Mouse (Mus musculus): Measurements from ENCODE around the gene Nol12. TPM values are rescaled to one million over a fixed set of nuclear protein-coding genes. Genes with fewer than 3 reads are reported as not detected.

The Nol12 gene
- polyA plus RNA-seq (2017; shearing (Covaris generic)): 10 to 100 TPM; 38.8 to 53.8 (median 51.1) TPM

DNA sequence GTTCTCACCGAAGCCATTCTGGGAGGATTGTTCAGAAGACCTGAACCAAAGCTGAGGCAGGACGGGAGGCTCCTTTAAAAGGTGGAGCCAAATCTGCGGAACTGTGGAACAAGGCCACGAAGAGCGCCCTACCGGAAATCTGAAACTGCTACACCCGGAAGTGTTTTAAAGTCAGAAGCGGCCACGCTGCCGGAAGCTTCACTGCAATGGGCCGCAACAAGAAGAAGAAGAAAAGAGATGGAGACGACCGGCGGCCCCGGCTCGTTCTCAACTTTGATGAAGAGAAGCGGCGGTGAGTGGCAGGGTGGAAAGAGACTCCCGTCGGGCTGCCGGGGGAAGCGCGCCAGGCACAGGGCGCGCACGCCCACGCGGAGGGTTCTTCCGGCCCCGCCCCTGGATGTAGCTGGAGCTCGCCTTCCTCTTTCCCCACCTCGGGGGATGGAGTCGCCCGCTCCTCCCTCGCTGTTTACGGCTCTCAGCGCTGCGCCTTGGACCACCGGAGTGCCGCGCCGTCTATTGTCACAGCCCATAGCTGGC lies at the start of gene Nol12:
Gene Nol12, plus strand, starts transcription at position 150 of the 537 bp plus-strand sequence.
- ATAC-seq: peak; percentile 90

DNA sequence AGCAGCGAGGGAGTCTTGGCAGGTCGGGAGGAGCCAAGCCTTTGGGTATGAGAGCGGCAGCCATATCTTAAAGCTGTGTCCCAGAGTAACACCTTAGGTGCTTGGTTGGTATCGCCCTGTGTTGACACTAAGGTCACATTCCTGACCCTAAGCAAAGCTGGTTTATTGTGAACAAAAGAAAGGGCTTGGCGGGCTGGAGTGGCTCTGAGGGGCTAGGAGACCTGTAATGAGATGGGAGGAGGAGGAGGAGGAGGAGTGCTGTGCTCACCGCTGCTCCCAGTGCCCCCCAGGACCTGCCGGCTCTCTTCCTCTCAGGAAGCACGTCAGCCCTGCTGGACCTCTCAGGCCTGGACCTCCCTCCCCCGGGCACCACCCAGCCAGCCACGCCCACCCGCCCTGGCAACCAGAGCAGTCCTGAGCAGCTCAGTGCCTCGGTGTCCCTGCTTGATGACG lies 45.3 kb upstream of the Nol12 start:
- ATAC-seq: no peak

DNA sequence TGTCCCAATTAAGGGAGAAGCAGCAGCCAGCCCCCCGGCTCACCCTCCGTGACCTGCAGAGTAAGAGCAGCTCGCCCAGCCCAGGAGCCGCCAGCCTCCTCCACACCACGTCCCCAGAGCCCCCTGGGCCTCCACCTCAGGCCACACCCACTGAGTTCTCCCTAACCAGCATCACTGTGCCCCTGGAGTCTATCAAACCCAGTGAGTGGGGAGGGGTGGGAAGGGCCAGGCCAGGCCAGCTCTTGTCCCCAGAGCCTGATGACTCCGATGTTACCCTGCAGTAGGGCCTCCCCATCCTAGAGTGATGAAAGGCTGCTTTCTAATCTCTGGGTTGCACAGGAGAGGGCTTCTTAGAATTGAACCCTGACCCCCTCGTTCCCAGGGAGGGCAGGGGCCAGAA lies 42.3 kb upstream of the Nol12 start:
- ATAC-seq: no peak

DNA sequence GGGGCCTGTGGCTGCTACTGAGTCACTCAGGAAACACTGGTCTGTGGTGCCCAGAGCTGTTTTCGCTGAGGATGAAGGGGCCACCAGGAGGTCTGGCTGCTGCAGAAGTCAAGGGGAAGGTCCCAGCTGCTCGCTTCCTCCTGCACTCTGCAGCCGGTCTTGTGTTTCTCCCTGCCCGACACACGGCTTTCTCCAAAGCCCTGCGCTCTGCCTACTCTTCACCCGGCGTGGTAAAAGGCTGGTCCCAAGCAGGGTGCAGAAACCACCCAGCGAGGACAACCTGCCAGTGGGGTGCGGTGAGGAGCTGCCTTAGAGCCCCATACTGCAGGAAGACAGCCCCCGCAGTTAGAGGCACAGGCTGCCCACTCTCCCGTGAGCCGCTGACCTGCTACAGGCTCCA lies 40.0 kb upstream of the Nol12 start:
- ATAC-seq: peak; percentile 11

DNA sequence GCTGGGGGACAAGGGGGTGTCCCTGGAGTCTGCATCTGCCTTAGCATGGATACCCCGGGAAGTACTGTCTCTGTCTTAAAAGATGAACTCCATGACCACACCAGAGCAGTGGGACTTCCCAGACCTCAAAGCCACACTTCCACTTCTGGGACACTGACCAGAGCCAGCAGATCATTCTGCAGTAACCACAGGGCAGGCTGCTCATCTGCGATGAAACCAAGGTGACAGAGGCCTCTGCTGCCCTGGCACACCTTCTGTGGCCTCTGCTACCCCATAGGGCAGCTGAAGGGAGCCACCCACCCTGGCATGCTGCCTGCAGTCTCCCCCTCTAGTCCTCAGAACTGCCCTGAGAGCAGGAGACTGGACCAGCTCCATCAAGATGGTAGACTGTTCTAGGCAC lies 39.0 kb upstream of the Nol12 start:
- no peak for ATAC-seq

DNA sequence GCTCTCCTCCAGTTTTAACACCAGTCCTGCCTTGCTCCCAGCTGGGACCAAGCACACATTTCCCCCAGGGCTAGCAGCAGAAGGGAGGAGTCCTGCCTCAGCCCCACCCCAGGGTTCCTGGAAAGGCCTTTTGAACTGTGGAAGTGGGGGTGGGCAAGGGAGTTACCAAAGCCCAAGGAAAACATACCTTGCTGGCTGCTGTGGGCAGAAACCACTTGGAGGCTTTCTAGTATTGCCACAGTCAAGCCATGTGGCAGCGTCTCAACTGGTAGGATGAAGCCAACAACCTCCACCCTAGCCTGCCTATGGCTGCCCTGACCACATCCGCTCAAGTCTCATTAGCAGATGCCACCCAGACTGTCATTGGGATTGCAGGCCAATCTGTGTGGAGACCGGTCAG lies 38.6 kb upstream of the Nol12 start:
- peak; percentile 60 for ATAC-seq

DNA sequence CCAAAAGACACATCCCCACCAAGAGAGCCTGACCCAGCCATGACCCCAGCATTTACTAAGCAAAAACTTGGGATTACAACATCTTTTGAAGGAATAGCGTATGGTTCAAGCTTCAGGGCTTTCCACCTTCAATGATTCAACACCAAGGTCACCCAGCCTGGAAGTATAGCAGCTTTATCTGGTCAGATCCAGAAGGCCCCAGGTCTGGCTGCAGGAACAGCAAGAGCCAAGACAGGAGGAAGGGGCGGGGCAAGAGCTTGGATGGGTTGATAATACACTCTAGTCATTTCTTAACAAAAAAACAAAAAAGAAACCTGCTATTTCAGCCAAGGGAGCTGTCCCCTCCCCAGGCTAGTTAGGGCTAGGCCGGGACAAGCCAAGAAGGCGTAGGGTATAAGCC lies 37.2 kb upstream of the Nol12 start:
- no peak for ATAC-seq

DNA sequence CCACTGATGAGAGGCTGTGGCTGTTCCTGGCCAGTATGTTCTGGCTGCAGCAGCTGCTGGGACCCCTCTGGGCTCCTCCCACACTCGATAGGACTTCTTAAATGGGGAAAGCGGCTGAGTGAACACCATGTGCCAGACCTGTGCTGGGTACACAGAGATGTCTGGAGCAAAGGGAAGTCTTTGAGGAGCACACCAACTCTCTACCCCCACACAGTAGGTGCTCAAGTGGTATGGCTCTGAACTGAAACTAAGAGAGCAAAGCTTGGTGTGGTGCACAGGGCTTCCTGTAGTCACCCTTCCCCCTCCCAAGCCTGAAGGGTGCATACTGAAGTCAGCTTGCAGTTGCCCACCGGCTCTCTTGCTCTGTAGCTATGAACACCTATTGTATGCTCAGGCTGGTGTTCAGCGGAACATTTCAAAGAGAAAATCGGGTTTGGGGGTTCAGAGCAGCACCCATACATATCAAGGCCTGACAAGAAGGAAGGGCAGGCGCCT lies 36.2 kb upstream of the Nol12 start:
- ATAC-seq: peak; percentile 59

DNA sequence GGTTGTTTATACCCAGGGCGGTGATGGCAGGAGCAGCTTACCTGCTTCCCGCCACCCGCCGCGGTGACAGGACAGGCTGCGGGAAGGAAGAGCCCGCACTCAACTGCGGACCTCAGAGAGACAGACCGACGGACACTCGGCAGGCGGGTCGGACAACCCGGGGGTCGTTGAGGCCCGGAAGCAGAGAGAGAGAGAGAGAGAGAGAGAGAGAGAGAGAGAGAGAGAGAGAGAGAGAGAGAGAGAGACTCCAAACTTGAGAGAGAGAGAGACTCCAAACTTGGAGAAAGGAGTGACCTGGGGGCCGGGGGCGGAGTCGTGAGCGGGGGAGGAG lies 35.4 kb upstream of the Nol12 start, which contains the start of gene Gm49510:
Gene Gm49510, plus strand, starts transcription at position 259 of the 331 bp plus-strand sequence.
- no peak for ATAC-seq

DNA sequence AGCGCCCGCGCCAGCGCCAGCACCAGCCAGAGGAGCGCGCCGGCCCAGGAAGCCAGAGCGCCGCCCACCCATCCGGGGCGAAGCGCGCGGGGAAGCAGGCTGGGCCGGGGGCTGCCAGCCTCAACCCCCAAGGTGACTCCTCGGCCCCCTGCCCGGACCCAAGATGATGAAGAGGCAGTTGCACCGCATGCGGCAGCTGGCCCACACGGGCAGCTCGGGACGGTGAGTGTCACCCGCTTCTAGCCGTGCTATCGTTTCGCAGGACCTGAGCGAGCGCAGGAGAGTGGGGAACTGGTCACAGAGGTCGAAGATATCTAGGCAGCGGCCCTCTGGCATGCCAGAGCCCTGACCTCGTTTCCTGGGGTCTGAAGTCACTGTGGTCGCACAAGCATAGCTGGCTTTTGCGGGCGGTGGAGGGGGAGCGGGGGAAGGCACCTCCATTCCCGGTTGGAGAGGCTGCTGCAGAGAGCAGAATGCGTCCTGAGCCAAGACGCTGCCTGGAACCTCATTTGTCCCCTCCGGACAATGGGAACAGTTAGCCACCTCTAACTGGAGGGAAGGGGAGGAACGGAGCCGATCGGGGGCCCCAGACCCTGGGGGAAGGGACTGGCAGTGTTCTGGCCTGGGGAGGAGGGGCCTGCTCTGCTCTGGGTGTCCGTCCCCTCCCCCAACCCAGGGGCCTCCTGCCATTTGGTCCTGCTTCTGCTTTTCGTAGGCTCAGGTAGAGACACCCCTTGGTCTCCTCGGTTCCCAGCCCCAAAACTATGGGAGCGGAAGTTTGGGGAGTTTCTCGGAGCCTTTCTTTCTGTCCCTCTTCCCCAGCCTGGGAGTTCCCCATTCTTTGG lies 34.8 kb upstream of the Nol12 start, which contains the start of gene Sh3bp1:
Gene Sh3bp1, plus strand, starts transcription at position 29 of the 845 bp plus-strand sequence.
- peak; percentile 53 for ATAC-seq

DNA sequence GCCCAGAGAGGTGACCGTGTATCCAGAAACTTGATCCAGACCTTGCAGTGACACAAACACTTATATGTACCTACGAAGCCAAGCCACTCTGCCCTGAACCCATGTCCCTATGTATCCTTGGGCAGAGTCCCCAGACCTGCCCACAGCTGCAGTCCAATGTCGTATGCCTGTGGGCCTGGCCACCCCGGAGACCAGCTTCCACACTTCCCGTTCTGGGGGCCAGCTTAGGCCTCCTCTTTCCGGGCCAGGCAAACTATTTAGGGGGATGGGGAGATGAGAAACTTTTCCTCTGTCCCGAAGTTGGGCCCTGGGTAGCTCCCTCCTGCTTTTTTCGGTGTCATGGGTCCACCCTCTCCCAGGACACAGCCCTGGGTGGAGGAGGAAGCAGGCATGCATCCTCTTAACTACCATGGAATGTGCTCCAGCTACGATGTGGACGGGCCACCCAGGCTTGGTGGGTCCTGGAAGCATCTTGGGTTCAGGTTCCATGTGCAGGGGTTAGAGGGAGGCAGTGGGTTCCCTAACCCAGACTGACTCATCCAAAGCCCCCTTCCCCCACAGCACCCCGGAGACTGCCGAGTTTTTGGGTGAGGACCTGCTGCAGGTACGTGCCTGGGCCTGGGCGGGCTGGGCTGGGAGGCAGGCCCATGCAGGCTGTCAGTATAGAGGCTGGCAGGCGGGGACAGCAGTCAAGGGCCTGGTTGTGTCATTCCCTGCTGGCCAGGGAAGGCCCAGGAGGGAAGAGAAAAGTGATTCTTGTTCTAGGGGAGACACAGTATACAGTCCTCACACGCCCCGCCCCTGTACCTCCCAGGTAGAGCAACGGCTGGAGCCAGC lies 33.9 kb upstream of the Nol12 start:
- no peak for ATAC-seq

DNA sequence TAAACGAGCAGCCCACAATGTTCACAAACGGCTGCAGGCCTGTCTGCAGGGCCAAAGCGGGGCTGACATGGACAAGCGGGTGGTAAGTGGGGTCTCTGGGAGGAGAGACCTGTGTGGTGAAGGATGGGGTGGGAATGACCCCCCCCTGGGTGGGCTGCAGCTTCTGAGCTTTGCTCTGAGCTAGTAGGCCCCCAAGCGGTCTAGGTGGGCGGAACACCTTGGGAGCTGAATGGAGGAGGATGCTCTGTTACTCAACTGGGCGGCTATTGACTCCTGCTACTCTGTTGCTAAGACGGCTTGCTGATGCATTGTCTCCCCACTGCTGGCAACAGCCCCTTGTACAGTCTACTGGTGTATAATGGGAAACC lies 33.3 kb upstream of the Nol12 start:
- ATAC-seq: no peak

DNA sequence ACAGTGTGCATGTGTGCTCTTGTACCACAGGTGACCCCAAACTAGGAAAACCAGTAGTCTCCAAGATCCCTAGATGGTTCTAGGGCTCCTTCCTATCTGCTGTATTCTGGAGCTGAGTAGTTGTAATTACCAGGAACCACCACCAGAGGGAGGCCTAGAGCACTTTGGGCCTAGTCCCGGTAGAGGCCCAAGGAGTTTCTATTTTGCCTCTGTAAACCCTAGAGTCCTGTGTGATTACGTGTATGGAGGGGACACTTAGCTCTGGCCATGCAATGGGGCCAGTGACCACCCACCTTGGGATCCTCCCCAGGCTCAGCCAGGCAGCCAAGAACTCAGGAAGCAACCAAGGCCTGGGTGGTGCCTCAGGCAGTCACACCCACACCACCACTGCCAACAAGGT lies 31.5 kb upstream of the Nol12 start:
- peak; percentile 35 for ATAC-seq

DNA sequence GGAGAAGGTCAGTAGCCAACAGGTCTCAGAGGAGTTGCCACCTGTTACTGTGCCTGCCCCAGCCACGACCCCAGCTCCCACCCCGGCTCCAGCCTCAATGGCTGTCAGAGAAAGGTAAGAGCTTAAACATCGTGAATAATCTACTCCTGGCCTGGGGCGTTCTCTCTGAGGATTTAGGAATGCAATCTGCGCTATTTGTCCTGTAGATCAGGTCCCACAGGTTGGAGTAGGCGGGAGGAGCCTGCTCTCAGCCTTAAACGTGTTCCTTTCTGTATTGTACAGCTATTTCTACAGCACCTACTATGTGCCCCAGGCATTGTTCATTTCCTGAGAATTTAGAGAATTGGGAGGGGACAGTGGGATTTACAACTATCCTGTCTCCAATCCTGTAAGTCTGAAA lies 26.3 kb upstream of the Nol12 start:
- ATAC-seq: no peak

DNA sequence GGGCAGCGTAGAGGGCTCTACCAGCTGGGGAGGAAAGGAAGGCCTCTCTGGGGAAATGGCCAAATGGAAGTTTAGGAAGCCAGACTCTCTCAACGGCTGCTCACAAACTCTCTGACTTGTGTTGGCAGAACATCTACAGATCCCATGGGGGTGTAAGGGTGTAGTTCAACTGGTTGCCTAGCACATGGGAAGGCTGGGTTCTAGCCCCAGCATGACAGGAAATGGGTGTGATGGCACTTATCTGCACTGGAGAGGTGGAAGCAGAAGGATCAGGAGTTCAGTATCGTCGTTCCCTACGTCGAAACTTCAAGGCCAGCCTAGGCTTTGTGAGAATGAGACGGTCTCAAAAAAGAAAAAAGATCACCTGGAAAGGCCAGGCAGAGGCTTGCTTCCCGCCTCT lies 25.8 kb upstream of the Nol12 start:
- ATAC-seq: no peak

DNA sequence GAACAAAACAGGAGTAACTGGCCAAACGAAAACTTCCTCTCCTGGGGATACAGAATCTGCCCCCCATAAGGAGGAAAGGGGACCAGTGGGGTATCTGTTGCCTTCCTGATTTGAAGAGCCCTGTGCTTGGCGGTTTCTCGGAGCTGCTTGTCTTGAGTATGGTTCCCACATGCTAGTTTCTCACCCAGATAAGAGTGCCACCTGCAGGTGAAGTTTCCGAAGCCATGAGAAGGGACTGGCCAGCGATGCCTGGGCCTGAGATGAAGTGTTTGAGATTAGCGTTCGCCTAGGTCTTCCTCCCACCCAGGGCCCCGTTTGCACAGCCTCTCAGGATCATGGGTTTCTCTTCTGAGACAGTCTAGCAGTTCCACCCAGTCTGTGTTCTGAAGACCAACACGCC lies 22.7 kb upstream of the Nol12 start:
- no peak for ATAC-seq

DNA sequence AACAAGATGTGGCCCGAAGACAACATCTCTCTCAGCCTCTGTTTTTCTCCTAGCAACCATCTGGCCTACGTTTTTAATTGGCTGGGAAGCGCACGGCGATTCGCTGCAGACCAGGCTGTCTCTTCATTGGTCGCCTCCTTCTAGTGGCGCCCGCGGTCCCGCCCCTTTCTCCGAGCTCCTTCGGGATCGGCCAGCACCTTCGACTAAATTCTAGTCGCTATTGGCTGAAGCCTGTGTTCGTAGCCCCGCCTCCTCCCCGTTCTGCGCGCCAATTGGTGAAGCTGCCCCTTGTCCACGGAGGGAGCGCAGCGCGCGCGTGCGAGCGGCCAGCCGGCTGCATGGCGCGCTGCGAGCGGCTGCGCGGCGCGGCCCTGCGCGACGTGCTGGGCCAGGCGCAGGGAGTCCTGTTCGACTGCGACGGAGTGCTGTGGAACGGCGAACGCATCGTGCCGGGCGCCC lies 21.1 kb upstream of the Nol12 start, which contains the start of gene Pdxp:
Gene Pdxp, plus strand, starts transcription at position 288 of the 459 bp plus-strand sequence.
- peak; percentile 92 for ATAC-seq

DNA sequence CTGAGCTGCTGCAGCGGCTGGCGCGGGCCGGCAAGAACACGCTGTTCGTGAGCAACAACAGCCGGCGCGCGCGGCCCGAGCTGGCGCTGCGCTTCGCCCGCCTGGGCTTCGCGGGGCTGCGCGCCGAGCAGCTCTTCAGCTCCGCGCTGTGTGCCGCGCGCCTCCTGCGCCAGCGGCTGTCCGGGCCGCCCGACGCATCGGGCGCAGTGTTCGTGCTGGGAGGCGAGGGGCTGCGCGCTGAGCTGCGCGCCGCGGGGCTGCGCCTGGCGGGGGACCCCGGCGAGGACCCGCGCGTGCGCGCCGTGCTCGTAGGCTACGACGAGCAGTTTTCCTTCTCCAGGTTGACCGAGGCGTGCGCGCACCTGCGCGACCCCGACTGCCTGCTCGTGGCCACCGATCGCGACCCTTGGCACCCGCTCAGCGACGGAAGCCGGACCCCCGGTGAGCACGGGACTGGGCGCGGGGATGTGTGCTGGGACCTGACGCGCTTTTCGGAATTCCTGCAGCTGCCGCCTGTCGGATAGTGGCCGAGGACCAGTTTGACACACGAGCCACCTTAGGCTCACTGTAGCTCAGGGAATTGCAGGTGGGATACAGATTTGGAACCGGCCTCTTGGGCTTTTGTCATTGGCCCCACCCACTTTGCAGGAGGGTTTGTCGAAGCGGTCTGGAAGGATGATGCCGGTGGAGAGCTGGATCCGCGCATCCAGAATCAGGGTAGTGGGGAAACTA lies 20.5 kb upstream of the Nol12 start:
- peak; percentile 45 for ATAC-seq

DNA sequence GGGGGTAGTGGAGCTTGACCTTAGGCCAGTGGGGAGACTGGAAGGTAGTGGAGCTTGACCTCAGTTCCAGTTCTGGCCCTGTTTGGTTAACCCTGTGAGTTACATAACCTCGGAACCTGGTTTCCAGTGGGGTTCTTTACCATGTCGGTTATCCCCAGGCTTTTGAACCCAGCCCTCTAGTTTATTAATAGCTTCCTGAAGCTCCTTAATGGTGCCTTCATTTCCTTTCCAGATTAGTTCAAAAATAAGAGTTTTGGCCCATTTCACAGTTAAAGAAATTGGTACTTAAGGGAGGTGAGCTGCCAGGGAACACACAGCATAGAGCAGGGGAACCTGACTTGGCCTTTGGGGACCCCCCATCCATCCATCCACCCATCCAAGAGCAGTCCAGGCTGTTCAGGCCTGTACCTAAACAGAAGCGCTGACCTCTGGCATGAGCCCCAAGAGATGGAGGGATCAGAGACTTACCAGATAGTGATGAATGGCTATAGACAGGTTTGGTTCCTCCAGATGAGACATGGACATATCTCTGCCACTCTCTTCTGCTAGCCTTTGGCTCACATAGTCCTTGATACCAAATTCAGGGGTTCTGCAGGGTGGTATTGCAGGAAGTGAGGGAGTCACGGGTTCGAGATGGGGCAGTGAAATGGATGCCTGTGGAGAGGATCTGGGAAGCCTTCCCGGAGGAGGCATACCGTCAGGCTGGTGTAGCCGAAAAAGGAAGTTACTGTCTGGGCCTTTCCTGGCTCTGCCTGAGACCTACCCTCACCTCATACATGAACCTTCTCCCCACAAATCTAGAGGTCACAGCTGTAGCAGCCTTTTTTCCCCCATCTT lies 19.7 kb upstream of the Nol12 start:
- ATAC-seq: no peak

DNA sequence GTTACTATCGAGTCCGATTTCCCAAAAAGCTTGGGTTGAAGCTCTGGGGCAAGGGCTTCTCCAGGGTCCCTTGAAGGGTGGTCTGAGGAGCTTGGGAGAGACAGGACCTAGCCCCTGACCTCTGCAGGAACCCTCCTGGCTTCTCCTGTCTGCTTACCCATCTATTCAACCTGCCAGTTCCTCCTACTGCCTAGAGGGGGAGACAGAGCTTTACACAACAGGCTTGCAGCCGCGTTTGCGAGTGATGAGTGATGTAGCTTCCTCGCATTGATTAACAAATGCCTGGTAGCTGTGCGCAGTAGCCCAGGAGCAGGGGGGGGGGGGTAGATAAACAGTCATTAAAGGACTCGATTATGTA lies 19.1 kb upstream of the Nol12 start:
- ATAC-seq: peak; percentile 49

DNA sequence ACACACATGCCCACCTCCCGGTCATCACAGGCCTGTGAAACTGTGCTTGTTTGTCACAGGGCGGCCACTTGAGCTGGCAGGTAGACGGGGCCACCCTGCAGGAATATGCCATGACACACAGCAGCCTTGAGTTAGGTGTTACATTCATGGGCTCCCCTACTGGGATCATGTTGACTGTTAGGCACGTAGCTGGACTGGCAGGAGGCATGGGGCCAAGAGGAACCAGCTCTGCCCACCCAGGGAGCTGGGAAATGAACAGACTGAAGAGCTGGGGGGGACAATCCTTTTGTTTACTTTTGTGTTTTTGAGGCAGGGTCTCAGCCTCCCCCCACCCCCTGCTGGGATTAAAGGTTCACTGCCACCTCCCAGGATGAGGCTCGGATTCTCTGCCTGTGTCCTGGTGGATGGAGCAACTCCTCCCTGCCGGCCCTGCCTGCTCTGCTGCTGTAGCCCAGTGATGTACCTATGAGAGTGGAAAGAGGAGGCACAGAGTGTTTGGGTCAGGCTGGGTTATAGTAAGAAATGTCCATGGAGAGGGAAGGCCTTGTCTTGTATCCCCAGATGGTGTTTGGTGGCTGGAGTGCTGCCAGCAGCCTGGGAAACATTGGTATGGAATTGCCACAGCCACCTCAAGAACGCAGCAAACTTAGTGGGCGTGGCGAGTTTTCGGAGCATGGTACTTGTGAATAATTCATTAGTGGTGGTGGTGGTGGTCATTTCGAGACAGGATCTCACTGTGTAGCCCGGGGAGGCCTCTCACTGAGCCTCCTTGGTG lies 18.5 kb upstream of the Nol12 start:
- ATAC-seq: no peak
